Comparison of ENCODE assay signal across 7 mouse cellular contexts in the genomic region with DNA sequence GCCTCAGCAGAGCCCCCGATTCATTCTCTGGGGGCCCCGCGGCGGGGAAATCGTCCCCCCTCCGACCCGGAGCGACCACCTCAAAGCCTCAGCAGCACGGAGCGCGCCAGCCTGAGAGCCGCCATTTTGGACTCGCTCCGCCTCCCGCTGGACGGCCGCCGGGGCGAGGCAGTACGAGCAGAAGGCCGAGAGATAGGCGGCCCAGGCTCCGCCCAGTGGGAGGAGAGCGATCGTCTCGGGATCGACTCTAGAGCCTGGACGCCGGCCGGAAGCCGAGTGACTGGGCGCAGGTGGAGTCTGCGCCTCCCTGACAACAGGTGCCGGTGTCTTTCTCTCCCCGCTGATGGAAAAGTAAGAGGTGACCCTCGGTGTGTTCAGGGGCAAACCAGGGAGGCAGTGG. TPM values are rescaled to one million over a fixed set of nuclear protein-coding genes. Genes with fewer than 3 reads are reported as not detected.
DNase-seq lines count a peak whose midpoint lies in the region; ATAC-seq and TF ChIP-seq lines count a peak whose summit lies in the region.

A gene (minus strand): TSS at position 136 of the 400 bp plus-strand sequence.

- peak within 1 kb of the TSS; percentile 93 for H3K4me3 ChIP-seq in embryonic facial prominence, embryonic 12.5 days
- peak within 1 kb of the TSS; percentile 100 for H3K4me3 ChIP-seq in heart, adult 2 months
- H3K4me3 ChIP-seq in limb, embryonic 13.5 days, result peak within 1 kb of the TSS; percentile 94
- peak within 1 kb of the TSS; percentile 92 for H3K4me3 ChIP-seq in midbrain, embryonic 16.5 days (ENCODE audit: low read depth, low read length)

- no peaks in the 10 kb centered on the region for H3K27me3 ChIP-seq in embryonic facial prominence, embryonic 12.5 days
- no peaks in the 10 kb centered on the region for H3K27me3 ChIP-seq in heart, adult 2 months (ENCODE audit: control insufficient read depth, insufficient read depth, low read length)
- H3K27me3 ChIP-seq in limb, embryonic 13.5 days, result no peaks in the 10 kb centered on the region
- no peaks in the 10 kb centered on the region for H3K27me3 ChIP-seq in midbrain, embryonic 16.5 days (ENCODE audit: control insufficient read depth, insufficient read depth, low read depth, low read length)

- TF ChIP-seq POLR2A in heart, adult 2 months (IDR thresholded peaks at IDR 0.05; ENCODE audit: insufficient read depth, low read depth, low read length), result peak; percentile 69

- ATAC-seq in embryonic facial prominence, embryonic 12.5 days (ENCODE audit: insufficient number of reproducible peaks, insufficient read depth, low FRiP score, low TSS enrichment), result peak; percentile 92
- peak; percentile 94 for ATAC-seq in limb, embryonic 13.5 days (ENCODE audit: low FRiP score, low read depth)
- peak; percentile 96 for ATAC-seq in midbrain, embryonic 16.5 days

- under 1% methylated on average over 36 of the region's 36 CpGs for WGBS in embryonic facial prominence, embryonic 12.5 days
- WGBS in heart, adult 2 months, result 1% methylated on average over 36 of the region's 36 CpGs
- under 1% methylated on average over 36 of the region's 36 CpGs for WGBS in limb, embryonic 13.5 days
- WGBS in midbrain, embryonic 16.5 days, result under 1% methylated on average over 36 of the region's 36 CpGs

- no peak for TF ChIP-seq CTCF in heart, adult 2 months (IDR thresholded peaks at IDR 0.05)

- intact Hi-C loops in heart, adult 2 months (cut with DNase I), result loop anchor here (1.0 kb wide), 1 partner anchor 32 kb away; a partner anchor contains a TSS

- H3K9me3 ChIP-seq in embryonic facial prominence, embryonic 12.5 days, result no peaks in the 10 kb centered on the region
- no peaks in the 10 kb centered on the region for H3K9me3 ChIP-seq in limb, embryonic 13.5 days
- H3K9me3 ChIP-seq in midbrain, embryonic 16.5 days (replicated peaks; ENCODE audit: control insufficient read depth, low read length, poor library complexity, severe bottlenecking), result no peaks in the 10 kb centered on the region

- peak within 1 kb of the TSS; percentile 52 for H3K27ac ChIP-seq in embryonic facial prominence, embryonic 12.5 days
- H3K27ac ChIP-seq in heart, adult 2 months, result peak within 1 kb of the TSS; percentile 82
- peak within 1 kb of the TSS; percentile 63 for H3K27ac ChIP-seq in limb, embryonic 13.5 days
- peak within 1 kb of the TSS; percentile 75 for H3K27ac ChIP-seq in midbrain, embryonic 16.5 days (ENCODE audit: low read length)

- 0 out of 2 replicates have a peak, but pooled peaks cover 3% of the 10 kb centered on the region for H3K79me2 ChIP-seq in heart, adult 2 months (replicated peaks; ENCODE audit: control insufficient read depth, insufficient read depth, low read length)

- TF ChIP-seq EP300 in heart, adult 2 months (IDR thresholded peaks at IDR 0.05; ENCODE audit: insufficient read depth, low read depth, low read length), result no peak

- peaks cover 1% of the 10 kb centered on the region; the same call in 1 of the 2 replicates for H3K36me3 ChIP-seq in embryonic facial prominence, embryonic 12.5 days
- H3K36me3 ChIP-seq in heart, adult 2 months (ENCODE audit: control insufficient read depth, insufficient read depth, low read length), result no peaks in the 10 kb centered on the region
- H3K36me3 ChIP-seq in limb, embryonic 13.5 days, result no peaks in the 10 kb centered on the region
- no peaks in the 10 kb centered on the region for H3K36me3 ChIP-seq in midbrain, embryonic 16.5 days (ENCODE audit: control insufficient read depth, insufficient read depth, low read length)

- H3K9ac ChIP-seq in embryonic facial prominence, embryonic 12.5 days, result peak within 1 kb of the TSS; percentile 86
- H3K9ac ChIP-seq in heart, adult 2 months (ENCODE audit: low read depth, low read length), result peak within 1 kb of the TSS; percentile 93
- H3K9ac ChIP-seq in limb, embryonic 13.5 days, result peak within 1 kb of the TSS; percentile 85
- H3K9ac ChIP-seq in midbrain, embryonic 16.5 days (ENCODE audit: low read depth, low read length), result peak within 1 kb of the TSS; percentile 81

- H3K4me2 ChIP-seq in embryonic facial prominence, embryonic 12.5 days (replicated peaks), result peak within 1 kb of the TSS; percentile 78
- peak within 1 kb of the TSS; percentile 87 for H3K4me2 ChIP-seq in limb, embryonic 13.5 days (replicated peaks)
- peak within 1 kb of the TSS; percentile 86 for H3K4me2 ChIP-seq in midbrain, embryonic 16.5 days (ENCODE audit: low read length)

- DNase-seq in adrenal gland, postnatal 25 days, result peak; percentile 93
- peak; percentile 95 to 97 for DNase-seq in heart, adult 2 months
- DNase-seq in kidney, adult 8-10 months, result peak; percentile 92 to 94
- DNase-seq in spleen, postnatal 10 days (ENCODE audit: low spot score in 2 of 2), result peak; percentile 89 to 95

- peaks cover 14% of the 10 kb centered on the region for H3K4me1 ChIP-seq in embryonic facial prominence, embryonic 12.5 days
- no peaks in the 10 kb centered on the region for H3K4me1 ChIP-seq in heart, adult 2 months (ENCODE audit: control insufficient read depth, insufficient read depth, low read length)
- peaks cover 17% of the 10 kb centered on the region for H3K4me1 ChIP-seq in limb, embryonic 13.5 days
- H3K4me1 ChIP-seq in midbrain, embryonic 16.5 days (ENCODE audit: control insufficient read depth, insufficient read depth, low read length), result peaks cover 16% of the 10 kb centered on the region

RNA-seq across cellular contexts. Expression of the gene that starts here (rescaled TPM):
- total RNA-seq in adrenal gland, postnatal 25 days (2021), result 11.1 and 14.4 TPM in 2 replicates
- 15.8 and 16.0 TPM in 2 replicates for polyA plus RNA-seq in embryonic facial prominence, embryonic 12.5 days (2016; fragmentation: Nextera tagmentation; extraction: Ambion mirVana)
- total RNA-seq in heart, adult 2 months (2021), result 1 to 10 TPM; 8.2 to 8.6 TPM
- 3.0 and 4.3 TPM in 2 replicates for polyA plus RNA-seq in heart, adult 2 months (2012; rRNA removed)
- polyA plus RNA-seq in limb, embryonic 13.5 days (2015; fragmentation: Nextera tagmentation; extraction: Ambion mirVana), result 15.2 and 16.5 TPM in 2 replicates
- polyA plus RNA-seq in midbrain, embryonic 16.5 days (2015; fragmentation: Nextera tagmentation; extraction: Ambion mirVana), result 13.8 and 13.9 TPM in 2 replicates

Comparison
In these comparisons a context has a peak if more than half of its experiments do, and no peak if none do; other contexts are left out.
1. Peak in every context shown above with its lines: DNase-seq, ATAC-seq, H3K4me3 ChIP-seq and H3K27ac ChIP-seq.